ENCODE assay signal across 22 mouse cellular contexts in the genomic region with DNA sequence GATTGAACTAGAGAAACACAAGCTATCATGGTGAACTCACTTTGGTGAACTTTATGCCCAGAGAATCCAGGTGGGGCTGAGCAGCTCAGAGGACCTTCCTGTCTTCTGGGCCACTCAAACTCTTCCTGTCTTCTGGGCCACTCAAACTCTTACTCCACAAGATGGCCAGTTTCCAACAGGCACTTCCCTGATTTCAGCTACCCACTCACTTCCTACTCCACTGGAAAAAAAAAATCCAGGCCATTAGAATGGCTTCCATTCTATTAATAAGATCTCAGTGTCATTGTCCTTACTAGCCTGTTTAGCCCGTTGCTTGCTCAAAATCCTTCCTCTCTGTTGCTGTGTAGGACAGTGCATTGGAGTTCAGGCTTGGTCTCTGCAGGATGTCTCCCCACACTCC. TPM values are rescaled to one million over a fixed set of nuclear protein-coding genes. Genes with fewer than 3 reads are reported as not detected.
A peak's percentile ranks its signal among the peaks of the same experiment; 100 is the strongest.
DNase-seq lines count a peak whose midpoint lies in the region; ATAC-seq and TF ChIP-seq lines count a peak whose summit lies in the region.
"Had no signal": no experiment of that assay in that cellular context is flagged by ENCODE, and none has a peak within 500 bp of the region (broad histone marks: within the 10 kb centered on the region; RNA-seq: fewer than 3 reads in every experiment).

No protein-coding gene starts in this region.

- no peak for TF ChIP-seq EP300 in liver, postnatal 0 days (IDR thresholded peaks at IDR 0.05; ENCODE audit: low read depth)
- TF ChIP-seq EP300 in lung, postnatal 0 days (IDR thresholded peaks at IDR 0.05): no peak

- H3K4me3 ChIP-seq in heart, embryonic 15.5 days: no peak overlapping the region
- no peak overlapping the region for H3K4me3 ChIP-seq in liver, postnatal 0 days (ENCODE audit: low read depth, low read length)
- H3K4me3 ChIP-seq in lung, postnatal 0 days (ENCODE audit: low read depth, low read length): no peak overlapping the region
- no peak overlapping the region for H3K4me3 ChIP-seq in intestine, postnatal 0 days (ENCODE audit: low read depth, low read length)
- no peak overlapping the region for H3K4me3 ChIP-seq in forebrain, embryonic 15.5 days
- H3K4me3 ChIP-seq: embryonic facial prominence, embryonic 12.5 days; erythroblast, embryonic 14.5 days; forebrain, embryonic 13.5 days; liver, embryonic 12.5 days; midbrain, embryonic 12.5 days; neural tube, embryonic 12.5 days had no signal

- H3K27me3 ChIP-seq in heart, embryonic 15.5 days: no peaks in the 10 kb centered on the region
- no peaks in the 10 kb centered on the region for H3K27me3 ChIP-seq in liver, postnatal 0 days (ENCODE audit: insufficient read depth, low read length)
- no peaks in the 10 kb centered on the region for H3K27me3 ChIP-seq in lung, postnatal 0 days (replicated peaks; ENCODE audit: insufficient read depth, low read length)
- H3K27me3 ChIP-seq in intestine, postnatal 0 days (replicated peaks; ENCODE audit: control insufficient read depth, insufficient read depth, low read length): no peaks in the 10 kb centered on the region
- no peaks in the 10 kb centered on the region for H3K27me3 ChIP-seq in forebrain, embryonic 15.5 days
- H3K27me3 ChIP-seq: embryonic facial prominence, embryonic 12.5 days; forebrain, embryonic 13.5 days; liver, embryonic 12.5 days; midbrain, embryonic 12.5 days; neural tube, embryonic 12.5 days had no signal

- no peak overlapping the region for H3K4me2 ChIP-seq in heart, embryonic 15.5 days
- H3K4me2 ChIP-seq in liver, postnatal 0 days (ENCODE audit: low read depth, low read length): no peak overlapping the region
- H3K4me2 ChIP-seq in lung, postnatal 0 days (replicated peaks; ENCODE audit: low read depth, low read length): no peak overlapping the region
- H3K4me2 ChIP-seq in intestine, postnatal 0 days (replicated peaks; ENCODE audit: low read depth): no peak overlapping the region
- H3K4me2 ChIP-seq in forebrain, embryonic 15.5 days (replicated peaks): no peak overlapping the region
- H3K4me2 ChIP-seq: embryonic facial prominence, embryonic 12.5 days; forebrain, embryonic 13.5 days; liver, embryonic 12.5 days; midbrain, embryonic 12.5 days; neural tube, embryonic 12.5 days had no signal

- intact Hi-C loops in heart, postnatal 25 days (cut with DNase I): no loop called here

- H3K9me3 ChIP-seq in heart, embryonic 15.5 days (replicated peaks): no peaks in the 10 kb centered on the region
- no peaks in the 10 kb centered on the region for H3K9me3 ChIP-seq in liver, postnatal 0 days (ENCODE audit: low read length)
- no peaks in the 10 kb centered on the region for H3K9me3 ChIP-seq in lung, postnatal 0 days (ENCODE audit: low read length)
- H3K9me3 ChIP-seq in intestine, postnatal 0 days (ENCODE audit: control insufficient read depth): no peaks in the 10 kb centered on the region
- no peaks in the 10 kb centered on the region for H3K9me3 ChIP-seq in forebrain, embryonic 15.5 days
- H3K9me3 ChIP-seq: embryonic facial prominence, embryonic 12.5 days; forebrain, embryonic 13.5 days; liver, embryonic 12.5 days; midbrain, embryonic 12.5 days; neural tube, embryonic 12.5 days had no signal

- H3K9ac ChIP-seq in heart, embryonic 15.5 days: no peak overlapping the region
- no peak overlapping the region for H3K9ac ChIP-seq in liver, postnatal 0 days (replicated peaks)
- no peak overlapping the region for H3K9ac ChIP-seq in lung, postnatal 0 days (replicated peaks; ENCODE audit: low read depth)
- no peak overlapping the region for H3K9ac ChIP-seq in intestine, postnatal 0 days (ENCODE audit: low read depth, low read length)
- no peak overlapping the region for H3K9ac ChIP-seq in forebrain, embryonic 15.5 days (replicated peaks)
- H3K9ac ChIP-seq: embryonic facial prominence, embryonic 12.5 days; forebrain, embryonic 13.5 days; liver, embryonic 12.5 days; midbrain, embryonic 12.5 days; neural tube, embryonic 12.5 days had no signal

- ATAC-seq in heart, embryonic 15.5 days (replicated peaks; ENCODE audit: insufficient number of reproducible peaks, insufficient read depth, low FRiP score, low read depth): no peak
- ATAC-seq in liver, postnatal 0 days: no peak
- ATAC-seq in lung, postnatal 0 days: no peak
- ATAC-seq in intestine, postnatal 0 days: no peak
- ATAC-seq in forebrain, embryonic 15.5 days (replicated peaks): no peak
- ATAC-seq: forebrain, embryonic 13.5 days; hindbrain, embryonic 16.5 days; liver, embryonic 12.5 days had no signal

- peaks cover 25% of the 10 kb centered on the region for H3K4me1 ChIP-seq in heart, embryonic 15.5 days (replicated peaks)
- H3K4me1 ChIP-seq in liver, postnatal 0 days (ENCODE audit: insufficient read depth): peaks cover 24% of the 10 kb centered on the region
- H3K4me1 ChIP-seq in lung, postnatal 0 days (ENCODE audit: insufficient read depth, low read depth, low read length): peaks cover 14% of the 10 kb centered on the region
- peaks cover 7% of the 10 kb centered on the region for H3K4me1 ChIP-seq in intestine, postnatal 0 days (replicated peaks; ENCODE audit: control insufficient read depth, insufficient read depth, low read length)
- H3K4me1 ChIP-seq in forebrain, embryonic 15.5 days: peaks cover 23% of the 10 kb centered on the region

- H3K36me3 ChIP-seq in heart, embryonic 15.5 days: no peaks in the 10 kb centered on the region
- no peaks in the 10 kb centered on the region for H3K36me3 ChIP-seq in liver, postnatal 0 days (replicated peaks; ENCODE audit: insufficient read depth, low read length)
- no peaks in the 10 kb centered on the region for H3K36me3 ChIP-seq in lung, postnatal 0 days (ENCODE audit: insufficient read depth, low read length)
- H3K36me3 ChIP-seq in intestine, postnatal 0 days (ENCODE audit: control insufficient read depth, insufficient read depth): no peaks in the 10 kb centered on the region; the same call in 1 of the 2 replicates
- no peaks in the 10 kb centered on the region for H3K36me3 ChIP-seq in forebrain, embryonic 15.5 days
- H3K36me3 ChIP-seq: midbrain, embryonic 12.5 days; neural tube, embryonic 12.5 days had no signal

- 72% methylated on average over 1 of the region's 1 CpGs for WGBS in heart, embryonic 15.5 days
- WGBS in liver, postnatal 0 days (ENCODE audit: insufficient replicate concordance): 78% methylated on average over 1 of the region's 1 CpGs
- WGBS in lung, postnatal 0 days: 47% methylated on average over 1 of the region's 1 CpGs
- 71% methylated on average over 1 of the region's 1 CpGs for WGBS in intestine, postnatal 0 days
- 79% methylated on average over 1 of the region's 1 CpGs for WGBS in forebrain, embryonic 15.5 days

- DNase-seq in heart, postnatal 25 days (ENCODE audit: low spot score): no peak
- peak; percentile 8 for DNase-seq in liver, postnatal 0 days
- DNase-seq in liver: no peak
- DNase-seq in lung, postnatal 0 days (ENCODE audit: low spot score): peak; percentile 48
- DNase-seq: adrenal gland, adult 8-10 months; cerebellum, adult 11 months; cerebellum, postnatal 10 days; gastrocnemius, postnatal 14 days; kidney, adult 18-20 months; kidney, postnatal 4 days; layer of hippocampus, adult 9-11 months; right cerebral cortex, adult 18-20 months had no signal

- no peak for TF ChIP-seq CTCF in liver, postnatal 0 days (IDR thresholded peaks at IDR 0.05; ENCODE audit: low read depth)
- no peak for TF ChIP-seq CTCF in lung, postnatal 0 days (IDR thresholded peaks at IDR 0.05)
- no peak for TF ChIP-seq CTCF in intestine, postnatal 0 days (IDR thresholded peaks at IDR 0.05; ENCODE audit: low read depth)

- peak overlapping the region; percentile 45 for H3K27ac ChIP-seq in heart, embryonic 15.5 days
- no peak overlapping the region for H3K27ac ChIP-seq in liver, postnatal 0 days (ENCODE audit: low read depth)
- H3K27ac ChIP-seq in lung, postnatal 0 days (ENCODE audit: low read length): no peak overlapping the region
- no peak overlapping the region; the same call in 1 of the 2 replicates for H3K27ac ChIP-seq in intestine, postnatal 0 days (ENCODE audit: low read depth, low read length)
- H3K27ac ChIP-seq in forebrain, embryonic 15.5 days (replicated peaks): no peak overlapping the region
- H3K27ac ChIP-seq: embryonic facial prominence, embryonic 12.5 days; forebrain, embryonic 13.5 days; liver, embryonic 12.5 days; midbrain, embryonic 12.5 days; neural tube, embryonic 12.5 days had no signal

RNA-seq across cellular contexts. Expression of a gene that starts 2.9 kb away (rescaled TPM):
- polyA plus RNA-seq in heart, embryonic 15.5 days (2015; fragmentation: Nextera tagmentation; extraction: Ambion mirVana): 50.3 and 56.1 TPM in 2 replicates
- 10 to 100 TPM; 31.2 to 37.8 TPM for total RNA-seq in heart, postnatal 25 days (2021)
- polyA plus RNA-seq in liver, postnatal 0 days (2015; fragmentation: Nextera tagmentation; extraction: Ambion mirVana): 11.9 and 12.4 TPM in 2 replicates
- 56.3 and 61.9 TPM in 2 replicates for polyA plus RNA-seq in lung, postnatal 0 days (2015; fragmentation: Nextera tagmentation; extraction: Ambion mirVana)
- polyA plus RNA-seq in intestine, postnatal 0 days (2015; fragmentation: Nextera tagmentation; extraction: Ambion mirVana): 40.6 and 42.9 TPM in 2 replicates
- 18.0 and 19.8 TPM in 2 replicates for polyA plus RNA-seq in forebrain, embryonic 15.5 days (2015; fragmentation: Nextera tagmentation; extraction: Ambion mirVana)

RNA-seq across cellular contexts. Expression of a gene that starts 54.0 kb away (rescaled TPM):
- 43.9 and 45.3 TPM in 2 replicates for polyA plus RNA-seq in heart, embryonic 15.5 days (2015; fragmentation: Nextera tagmentation; extraction: Ambion mirVana)
- total RNA-seq in heart, postnatal 25 days (2021): 10 to 100 TPM; 32.4 to 35.8 TPM
- 21.0 and 22.2 TPM in 2 replicates for polyA plus RNA-seq in liver, postnatal 0 days (2015; fragmentation: Nextera tagmentation; extraction: Ambion mirVana)
- polyA plus RNA-seq in lung, postnatal 0 days (2015; fragmentation: Nextera tagmentation; extraction: Ambion mirVana): 38.6 and 41.2 TPM in 2 replicates
- polyA plus RNA-seq in intestine, postnatal 0 days (2015; fragmentation: Nextera tagmentation; extraction: Ambion mirVana): 37.3 and 42.6 TPM in 2 replicates
- 48.5 and 51.8 TPM in 2 replicates for polyA plus RNA-seq in forebrain, embryonic 15.5 days (2015; fragmentation: Nextera tagmentation; extraction: Ambion mirVana)

Comparison
In these comparisons a context has a peak if more than half of its experiments do, and no peak if none do; other contexts are left out.
1. DNase-seq: peak in liver, postnatal 0 days (single experiment) and lung, postnatal 0 days (single experiment); none in heart, postnatal 25 days (single experiment) and liver (single experiment).